Mouse (Mus musculus) stomach, postnatal 0 days (tissue): ENCODE results near the gene Calm2. TPM values are rescaled to one million over a fixed set of nuclear protein-coding genes. Genes with fewer than 3 reads are reported as not detected.
A peak's percentile ranks its signal among the peaks of the same experiment; 100 is the strongest.

ENCODE experiments used
- ATAC-seq: fragments of 200-750 bp; cut with Nextera tagmentation; 2 replicates; pipeline ENCODE4 v1.8.0; 2017; ENCODE audit not compliant: low FRiP score, low TSS enrichment
- DNase-seq: peaks from one replicate; pipeline ENCODE4 v3.0.0-alpha.2; 2016; ENCODE audit warnings: low spot score
- H3K27ac ChIP-seq: fragments of 300-500 bp; sonication (generic); replicated peaks from 2 replicates; pipeline ENCODE4 v1.5.1; 2014; ENCODE audit warnings: mild to moderate bottlenecking, control low read depth
- H3K27me3 ChIP-seq: fragments of 300-500 bp; sonication (generic); 2 replicates; pipeline ENCODE4 v1.6.1; 2014; ENCODE audit warnings: low read length; ENCODE audit not compliant: control insufficient read depth, insufficient read depth
- H3K36me3 ChIP-seq: fragments of 300-500 bp; sonication (generic); 2 replicates; pipeline ENCODE4 v1.6.1; 2014; ENCODE audit warnings: low read length, mixed read lengths; ENCODE audit not compliant: control insufficient read depth, insufficient read depth
- H3K4me1 ChIP-seq: fragments of 300-500 bp; sonication (generic); replicated peaks from 2 replicates; pipeline ENCODE4 v1.6.1; 2014; ENCODE audit warnings: antibody characterized with exemption; ENCODE audit not compliant: control insufficient read depth, insufficient read depth
- H3K4me2 ChIP-seq: fragments of 300-500 bp; sonication (generic); replicated peaks from 2 replicates; pipeline ENCODE4 v1.6.1; 2014; ENCODE audit warnings: low read depth, mild to moderate bottlenecking, control low read depth, moderate library complexity
- H3K4me3 ChIP-seq: fragments of 300-500 bp; sonication (generic); 2 replicates; pipeline ENCODE4 v1.5.1; 2014; ENCODE audit warnings: low read depth, low read length, control low read depth
- H3K9ac ChIP-seq: fragments of 300-500 bp; sonication (generic); 2 replicates; pipeline ENCODE4 v1.6.1; 2014; ENCODE audit warnings: mild to moderate bottlenecking, low read length, control low read depth, mixed read lengths
- H3K9me3 ChIP-seq: fragments of 300-500 bp; sonication (generic); 2 replicates; pipeline ENCODE4 v1.6.1; 2016; ENCODE audit warnings: low read length; ENCODE audit not compliant: control insufficient read depth
- CTCF ChIP-seq: IDR thresholded peaks from 2 replicates; pipeline ENCODE4 v1.5.1; 2016; ENCODE audit warnings: antibody characterized with exemption, low read depth, mild to moderate bottlenecking, moderate library complexity
- EP300 ChIP-seq: optimal IDR thresholded peaks from 2 replicates; pipeline ENCODE3; 2016; ENCODE audit warnings: antibody characterized with exemption
- WGBS: fragments of 180-500 bp; shearing (Covaris S2); extraction: QIAGEN DNeasy Blood & Tissue Kit; methylation state at CpG from one replicate; pipeline ENCODE4 v1.1.7; 2014; 5-methylcytosine and 5-hydroxymethylcytosine counted together
- polyA plus RNA-seq: library from polyadenylated mRNA; unstranded; fragments of >200 nt; fragmentation: Nextera tagmentation; extraction: Ambion mirVana; gene quantifications from 2 replicates; pipeline ENCODE4 v1.2.1, GENCODE M21; 2015

The Calm2 gene
- polyA plus RNA-seq, 1 experiment from 2014 or later: 848 TPM

DNA sequence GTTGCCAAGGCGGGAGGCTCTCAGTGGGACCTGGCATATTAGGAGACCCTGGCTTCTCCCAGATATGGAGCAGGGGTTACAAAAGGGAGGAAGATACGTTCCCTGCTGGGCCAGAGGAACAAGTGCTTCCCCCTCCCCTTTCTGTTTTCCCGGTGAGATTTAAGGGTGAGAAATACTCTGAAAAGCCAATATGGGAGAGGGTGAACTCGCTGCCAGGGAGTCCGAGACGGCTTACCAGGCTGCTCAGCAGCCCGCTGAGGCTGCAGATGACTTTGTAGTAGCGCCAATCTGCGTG lies 26.7 kb upstream of the Calm2 start:
- Histone ChIP-seq H3K27ac (peak overlapping the region; percentile 63), H3K4me2 (peak overlapping the region; percentile 55), H3K9me3 (no peaks in the 10 kb centered on the region), H3K4me1 (peaks cover 8% of the 10 kb centered on the region; the same call in 1 of the 2 replicates), H3K36me3 (no peaks in the 10 kb centered on the region), H3K9ac (peak overlapping the region; percentile 38; the same call in 1 of the 2 replicates), H3K27me3 (no peaks in the 10 kb centered on the region), H3K4me3 (peak overlapping the region; percentile 25)
- ATAC-seq (no peak), DNase-seq (no peak)
- WGBS: 12% methylated on average over 9 of the region's 9 CpGs
- TF ChIP-seq CTCF: no peak
- no peak for TF ChIP-seq EP300

DNA sequence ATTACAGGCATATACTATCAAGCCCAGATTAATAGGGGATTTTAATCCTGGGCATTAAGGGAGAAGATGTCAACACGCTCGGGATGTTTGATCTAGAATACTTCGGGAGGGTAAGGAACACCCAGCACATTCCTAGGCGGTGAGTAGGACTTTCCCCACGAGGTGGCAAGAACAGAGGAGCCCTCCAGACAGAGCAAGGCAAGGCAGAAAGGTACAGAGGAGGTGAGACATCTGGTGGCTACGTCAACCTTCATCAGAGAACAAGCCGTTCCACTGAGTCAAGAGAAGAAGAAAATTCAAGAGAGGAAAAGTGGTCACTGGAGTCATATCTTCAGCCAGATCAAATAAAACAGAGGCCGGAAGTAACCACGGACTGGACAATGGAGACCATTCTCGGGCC lies 26.1 kb upstream of the Calm2 start:
- no peak overlapping the region for H3K4me3 ChIP-seq
- H3K36me3 ChIP-seq: no peaks in the 10 kb centered on the region
- ATAC-seq (peak; percentile 59), DNase-seq (no peak)
- peaks cover 8% of the 10 kb centered on the region; the same call in 1 of the 2 replicates for H3K4me1 ChIP-seq
- no peak for TF ChIP-seq EP300
- peak; percentile 35; the same call in 1 of the 2 replicates for TF ChIP-seq CTCF
- H3K9ac ChIP-seq: no peak overlapping the region
- no peaks in the 10 kb centered on the region for H3K27me3 ChIP-seq
- WGBS: 32% methylated on average over 10 of the region's 10 CpGs
- no peaks in the 10 kb centered on the region for H3K9me3 ChIP-seq
- peak overlapping the region; percentile 55 for H3K4me2 ChIP-seq
- H3K27ac ChIP-seq: peak overlapping the region; percentile 63

DNA sequence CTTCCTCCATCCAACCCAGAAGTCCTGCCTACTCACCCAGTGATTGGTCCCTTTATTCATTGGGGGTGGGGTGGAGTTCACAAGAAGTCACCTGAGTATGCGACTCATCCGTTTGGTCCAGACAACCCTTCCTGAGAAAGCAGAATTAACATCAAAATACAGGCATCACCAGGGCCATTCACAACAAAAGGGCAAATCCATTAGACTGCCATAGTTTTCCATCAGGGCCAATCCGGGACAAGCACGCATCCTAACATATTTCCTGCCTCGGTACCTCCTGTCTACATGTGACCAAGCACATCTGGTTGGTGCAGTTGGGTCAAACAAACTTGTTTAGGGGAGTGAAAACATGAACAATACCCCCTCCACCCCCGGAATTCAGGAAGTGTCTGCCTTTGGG lies 24.9 kb upstream of the Calm2 start:
- DNase-seq (no peak), ATAC-seq (no peak)
- no peaks in the 10 kb centered on the region for H3K36me3 ChIP-seq
- H3K9me3 ChIP-seq: no peaks in the 10 kb centered on the region
- no peak overlapping the region for H3K9ac ChIP-seq
- no peak overlapping the region for H3K27ac ChIP-seq
- no peak overlapping the region for H3K4me3 ChIP-seq
- TF ChIP-seq EP300 (no peak), CTCF (no peak)
- peaks cover 8% of the 10 kb centered on the region; the same call in 1 of the 2 replicates for H3K4me1 ChIP-seq
- WGBS: 76% methylated on average over 6 of the region's 6 CpGs
- H3K4me2 ChIP-seq: no peak overlapping the region
- no peaks in the 10 kb centered on the region for H3K27me3 ChIP-seq

DNA sequence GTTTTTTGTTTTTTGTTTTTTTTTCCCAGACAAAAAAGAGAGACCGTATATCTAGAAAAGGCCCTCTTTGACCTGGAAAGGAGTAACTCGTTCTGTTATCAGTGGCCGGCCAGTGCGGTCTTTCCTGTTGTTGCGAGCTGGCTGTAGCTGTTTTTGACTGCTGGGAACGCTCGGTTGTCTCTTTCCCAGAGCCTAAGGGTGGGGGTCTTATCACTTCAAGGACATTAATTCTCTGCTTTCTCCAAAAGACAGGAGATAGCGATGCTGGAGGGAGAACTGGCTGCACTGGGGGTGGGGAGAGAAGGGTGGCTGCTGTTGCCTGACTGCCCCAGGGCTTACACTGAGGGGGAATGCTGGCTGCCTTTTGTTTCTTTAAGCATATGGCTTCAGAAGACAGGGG lies 24.1 kb upstream of the Calm2 start:
- Histone ChIP-seq H3K9me3 (no peaks in the 10 kb centered on the region), H3K4me1 (peaks cover 8% of the 10 kb centered on the region; the same call in 1 of the 2 replicates), H3K4me3 (no peak overlapping the region), H3K27me3 (no peaks in the 10 kb centered on the region), H3K27ac (no peak overlapping the region), H3K36me3 (no peaks in the 10 kb centered on the region), H3K9ac (no peak overlapping the region), H3K4me2 (no peak overlapping the region)
- no peak for ATAC-seq
- WGBS: 61% methylated on average over 8 of the region's 8 CpGs
- DNase-seq: no peak
- TF ChIP-seq CTCF (no peak), EP300 (no peak)

DNA sequence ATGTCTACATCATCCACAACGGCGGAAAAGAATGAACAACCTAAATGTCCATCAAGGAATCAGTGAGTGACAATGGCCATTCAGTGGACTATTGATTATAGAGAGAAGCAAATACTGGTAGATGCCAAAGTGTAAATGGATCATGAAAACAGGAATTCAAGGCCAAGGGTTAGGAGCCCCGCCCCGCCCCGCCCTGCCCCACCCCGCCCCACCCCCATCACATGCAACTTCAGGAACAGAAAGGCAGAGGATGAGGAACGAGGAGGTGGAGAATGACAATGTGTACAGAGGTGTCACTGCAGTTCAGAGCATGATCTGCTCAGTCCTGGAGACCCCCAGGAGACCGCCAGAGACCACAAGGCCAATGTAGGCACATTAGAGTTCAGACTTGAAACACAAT lies 23.5 kb upstream of the Calm2 start:
- TF ChIP-seq EP300 (no peak), CTCF (no peak)
- ATAC-seq (no peak), DNase-seq (no peak)
- H3K9ac ChIP-seq: no peak overlapping the region
- H3K27me3 ChIP-seq: no peaks in the 10 kb centered on the region
- no peaks in the 10 kb centered on the region for H3K9me3 ChIP-seq
- no peak overlapping the region for H3K4me2 ChIP-seq
- 52% methylated on average over 8 of the region's 8 CpGs for WGBS
- H3K4me1 ChIP-seq: peaks cover 8% of the 10 kb centered on the region; the same call in 1 of the 2 replicates
- H3K27ac ChIP-seq: no peak overlapping the region
- no peak overlapping the region for H3K4me3 ChIP-seq
- no peaks in the 10 kb centered on the region for H3K36me3 ChIP-seq

DNA sequence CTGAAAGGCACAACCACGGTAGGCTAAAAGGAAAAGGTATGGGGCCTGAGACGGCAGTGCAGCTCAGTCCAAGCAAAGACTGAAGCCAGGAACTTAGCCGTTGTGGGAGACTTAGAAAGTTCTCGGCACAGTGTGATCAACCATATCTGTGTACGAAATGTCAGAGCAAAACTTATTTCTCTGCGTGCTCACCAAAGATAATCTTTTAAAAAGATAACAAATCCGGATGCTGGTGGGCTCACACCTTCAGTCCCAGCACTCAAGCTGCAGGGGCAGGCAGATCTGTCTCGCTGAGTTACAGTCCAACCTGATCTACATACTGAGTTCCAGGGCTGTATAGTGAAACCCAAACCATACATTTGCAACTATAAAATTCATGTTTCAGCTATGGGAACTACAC lies 22.7 kb upstream of the Calm2 start:
- no peaks in the 10 kb centered on the region for H3K36me3 ChIP-seq
- TF ChIP-seq CTCF: no peak
- no peak for TF ChIP-seq EP300
- H3K27me3 ChIP-seq: no peaks in the 10 kb centered on the region
- ATAC-seq: no peak
- no peak for DNase-seq
- H3K9me3 ChIP-seq: no peaks in the 10 kb centered on the region
- no peak overlapping the region for H3K27ac ChIP-seq
- H3K9ac ChIP-seq: no peak overlapping the region
- no peak overlapping the region for H3K4me3 ChIP-seq
- 70% methylated on average over 8 of the region's 8 CpGs for WGBS
- H3K4me1 ChIP-seq: peaks cover 6% of the 10 kb centered on the region; the same call in 1 of the 2 replicates
- H3K4me2 ChIP-seq: no peak overlapping the region
